Mouse (Mus musculus) heart, embryonic 15.5 days (tissue): ENCODE results near the gene Smpd2. TPM values are rescaled to one million over a fixed set of nuclear protein-coding genes. Genes with fewer than 3 reads are reported as not detected.

Experiments
- ATAC-seq: fragments of 200-750 bp; cut with Nextera tagmentation; replicated peaks from 2 replicates; pipeline ENCODE4 v1.8.0; 2017; ENCODE audit warnings: low read depth, moderate TSS enrichment; ENCODE audit not compliant: insufficient number of reproducible peaks, insufficient read depth, low FRiP score
- H3K27ac ChIP-seq: fragments of 300-500 bp; sonication (generic); 2 replicates; pipeline ENCODE4 v1.5.1; 2015; ENCODE audit warnings: mild to moderate bottlenecking, inconsistent platforms
- H3K27me3 ChIP-seq: fragments of 300-500 bp; sonication (generic); 2 replicates; pipeline ENCODE4 v1.6.1; 2015; ENCODE audit warnings: inconsistent platforms
- H3K36me3 ChIP-seq: fragments of 300-500 bp; sonication (generic); 2 replicates; pipeline ENCODE4 v1.6.1; 2015; ENCODE audit warnings: mild to moderate bottlenecking, inconsistent platforms
- H3K4me1 ChIP-seq: fragments of 300-500 bp; sonication (generic); replicated peaks from 2 replicates; pipeline ENCODE4 v1.6.1; 2015; ENCODE audit warnings: inconsistent platforms
- H3K4me2 ChIP-seq: fragments of 300-500 bp; sonication (generic); 2 replicates; pipeline ENCODE4 v1.6.1; 2015; ENCODE audit warnings: inconsistent platforms, mild to moderate bottlenecking, moderate library complexity
- H3K4me3 ChIP-seq: fragments of 300-500 bp; sonication (generic); 2 replicates; pipeline ENCODE4 v1.5.1; 2015; ENCODE audit warnings: mild to moderate bottlenecking, inconsistent platforms
- H3K9ac ChIP-seq: fragments of 300-500 bp; sonication (generic); 2 replicates; pipeline ENCODE4 v1.6.1; 2015; ENCODE audit warnings: mild to moderate bottlenecking, inconsistent platforms
- H3K9me3 ChIP-seq: fragments of 300-500 bp; sonication (generic); replicated peaks from 2 replicates; pipeline ENCODE4 v1.6.1; 2016; ENCODE audit warnings: inconsistent platforms
- WGBS: fragments of 180-500 bp; shearing (Covaris S2); methylation state at CpG from one replicate; pipeline ENCODE4 v1.1.7; 2015; ENCODE audit warnings: mixed read lengths; 5-methylcytosine and 5-hydroxymethylcytosine counted together
- polyA plus RNA-seq: library from polyadenylated mRNA; unstranded; fragments of >200 nt; fragmentation: Nextera tagmentation; extraction: Ambion mirVana; gene quantifications from 2 replicates; pipeline ENCODE4 v1.2.1, GENCODE M21; 2015

Smpd2 gene
- polyA plus RNA-seq, 1 experiment from 2014 or later = 50.5 TPM

DNA sequence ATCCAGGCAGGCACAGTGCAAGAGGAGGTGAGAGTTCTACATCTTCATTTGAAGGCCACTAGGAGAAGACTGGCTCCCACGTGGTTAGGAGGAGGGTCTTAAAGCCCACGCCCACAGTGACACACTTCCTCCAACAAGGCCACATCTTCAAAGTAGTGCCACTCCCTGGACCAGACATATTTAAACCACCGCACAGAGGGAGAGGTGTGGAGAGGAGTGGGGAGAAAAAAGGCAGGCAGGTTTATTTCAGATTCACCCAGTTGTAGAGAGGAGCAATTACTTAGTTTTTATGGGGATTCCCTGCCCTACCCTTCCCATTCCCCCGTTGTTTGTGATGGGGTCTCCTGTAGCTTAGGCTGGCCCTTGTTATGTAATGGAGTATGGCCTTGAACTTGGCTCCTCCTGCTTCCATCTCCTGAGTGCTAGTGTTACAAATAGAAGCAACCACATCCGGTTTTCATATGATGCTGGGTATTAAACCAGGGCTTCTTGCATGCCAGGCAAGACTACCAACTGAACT lies 17.1 kb downstream of the Smpd2 start:
- Histone ChIP-seq H3K4me2 (no peak overlapping the region), H3K36me3 (no peaks in the 10 kb centered on the region), H3K27ac (peak overlapping the region; percentile 87), H3K4me3 (no peak overlapping the region), H3K27me3 (no peaks in the 10 kb centered on the region), H3K4me1 (peaks cover 41% of the 10 kb centered on the region), H3K9me3 (no peaks in the 10 kb centered on the region), H3K9ac (no peak overlapping the region)
- no peak for ATAC-seq
- WGBS = 76% methylated on average over 5 of the region's 5 CpGs

DNA sequence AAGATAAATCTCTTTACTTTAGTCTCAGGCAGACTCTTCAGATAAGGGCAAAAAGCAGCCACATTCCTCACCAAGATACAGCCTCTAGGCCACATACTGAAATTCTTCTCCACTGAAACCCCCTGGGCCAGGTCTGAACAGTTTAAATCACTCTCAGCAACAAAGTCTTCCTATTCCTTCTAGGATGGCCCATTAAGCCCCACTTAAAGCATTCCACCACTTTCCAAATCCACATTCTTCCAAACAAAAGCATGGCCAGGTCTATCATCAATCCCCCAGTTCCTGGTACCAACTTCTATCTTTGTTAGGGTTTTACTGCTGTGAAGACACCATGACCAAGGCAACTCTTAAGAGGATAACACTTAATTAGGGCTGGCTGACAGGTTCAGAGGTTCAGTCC lies 17.6 kb downstream of the Smpd2 start:
- no peak overlapping the region for H3K27ac ChIP-seq
- peaks cover 36% of the 10 kb centered on the region for H3K4me1 ChIP-seq
- H3K9ac ChIP-seq = no peak overlapping the region
- no peak overlapping the region for H3K4me3 ChIP-seq
- no peaks in the 10 kb centered on the region for H3K9me3 ChIP-seq
- no peak overlapping the region for H3K4me2 ChIP-seq
- no peaks in the 10 kb centered on the region for H3K27me3 ChIP-seq
- ATAC-seq = no peak
- H3K36me3 ChIP-seq = no peaks in the 10 kb centered on the region

DNA sequence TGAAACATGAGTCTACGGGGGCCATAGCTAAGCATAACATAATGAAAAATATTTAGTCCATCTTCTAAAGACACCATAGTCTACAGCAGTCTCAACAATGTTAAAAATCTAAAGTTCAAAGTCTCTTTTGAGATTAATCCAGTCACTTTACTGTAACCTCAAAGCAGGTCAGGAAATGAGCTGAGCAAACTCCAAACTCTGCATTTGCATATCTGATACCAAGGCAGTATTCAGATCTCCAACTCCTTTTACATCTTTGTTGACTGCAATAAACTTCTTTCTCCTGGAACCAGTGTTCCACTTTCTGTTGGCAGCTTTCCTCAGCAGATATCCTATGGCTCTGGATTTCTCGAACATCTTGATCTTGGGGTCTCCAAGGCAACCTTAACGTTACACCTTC lies 19.5 kb downstream of the Smpd2 start:
- Histone ChIP-seq H3K9me3 (no peaks in the 10 kb centered on the region), H3K9ac (no peak overlapping the region), H3K27me3 (no peaks in the 10 kb centered on the region), H3K36me3 (peaks cover 2% of the 10 kb centered on the region; the same call in 1 of the 2 replicates), H3K4me2 (no peak overlapping the region), H3K27ac (no peak overlapping the region), H3K4me3 (no peak overlapping the region), H3K4me1 (peaks cover 25% of the 10 kb centered on the region)
- 78% methylated on average over 3 of the region's 3 CpGs for WGBS
- ATAC-seq = no peak

DNA sequence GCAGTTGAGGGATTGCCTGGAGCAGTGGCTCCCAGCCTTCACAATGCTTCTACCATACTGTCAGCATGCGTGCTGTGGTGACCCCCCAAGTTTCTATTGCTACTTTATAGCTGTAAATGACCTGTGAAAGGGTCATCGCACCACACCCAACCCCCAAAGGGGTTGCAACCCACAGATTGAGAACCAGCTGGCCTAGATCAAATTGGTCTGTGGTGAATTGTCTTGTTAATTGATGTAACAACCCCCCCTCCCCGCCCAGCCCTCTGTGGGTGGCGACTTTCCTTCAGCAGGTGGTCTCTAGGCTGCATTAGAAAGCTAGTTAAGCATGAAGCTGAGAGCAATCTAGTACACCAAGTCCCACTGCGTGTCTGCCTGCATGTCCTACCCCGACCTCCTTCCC lies 22.8 kb downstream of the Smpd2 start:
- no peak overlapping the region for H3K27ac ChIP-seq
- H3K9ac ChIP-seq = no peak overlapping the region
- no peaks in the 10 kb centered on the region for H3K9me3 ChIP-seq
- WGBS = 70% methylated on average over 6 of the region's 6 CpGs
- ATAC-seq = no peak
- H3K4me1 ChIP-seq = peaks cover under 1% of the 10 kb centered on the region
- H3K4me3 ChIP-seq = no peak overlapping the region
- no peak overlapping the region for H3K4me2 ChIP-seq
- no peaks in the 10 kb centered on the region for H3K27me3 ChIP-seq
- H3K36me3 ChIP-seq = peaks cover 23% of the 10 kb centered on the region

DNA sequence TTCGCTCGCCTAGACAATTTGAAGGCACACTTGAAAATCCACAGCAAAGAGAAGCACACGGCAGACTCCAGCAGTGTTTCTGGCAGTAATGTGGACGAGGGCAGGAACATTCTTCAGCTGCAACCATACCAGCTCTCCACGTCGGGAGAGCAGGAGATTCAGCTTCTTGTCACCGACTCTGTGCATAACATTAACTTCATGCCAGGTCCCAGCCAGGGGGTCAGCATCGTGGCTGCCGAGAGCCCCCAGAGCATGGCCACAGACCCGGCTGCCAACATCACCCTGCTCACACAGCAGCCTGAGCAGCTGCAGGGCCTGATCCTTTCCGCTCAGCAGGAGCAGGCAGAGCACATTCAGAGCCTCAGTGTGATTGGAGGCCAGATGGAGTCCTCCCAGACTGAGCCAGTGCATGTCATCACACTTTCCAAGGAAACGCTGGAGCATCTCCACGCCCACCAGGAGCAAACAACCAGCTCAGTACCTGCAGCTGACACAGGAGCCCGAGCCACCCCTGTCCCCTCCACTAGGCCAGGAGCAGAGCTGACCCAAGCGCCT lies 25.7 kb downstream of the Smpd2 start:
- Histone ChIP-seq H3K27me3 (no peaks in the 10 kb centered on the region), H3K4me1 (peaks cover 12% of the 10 kb centered on the region; the same call in 1 of the 2 replicates), H3K4me2 (no peak overlapping the region), H3K9ac (no peak overlapping the region), H3K27ac (no peak overlapping the region), H3K36me3 (peaks cover 25% of the 10 kb centered on the region), H3K9me3 (no peaks in the 10 kb centered on the region), H3K4me3 (no peak overlapping the region)
- 64% methylated on average over 15 of the region's 15 CpGs for WGBS
- ATAC-seq = no peak

DNA sequence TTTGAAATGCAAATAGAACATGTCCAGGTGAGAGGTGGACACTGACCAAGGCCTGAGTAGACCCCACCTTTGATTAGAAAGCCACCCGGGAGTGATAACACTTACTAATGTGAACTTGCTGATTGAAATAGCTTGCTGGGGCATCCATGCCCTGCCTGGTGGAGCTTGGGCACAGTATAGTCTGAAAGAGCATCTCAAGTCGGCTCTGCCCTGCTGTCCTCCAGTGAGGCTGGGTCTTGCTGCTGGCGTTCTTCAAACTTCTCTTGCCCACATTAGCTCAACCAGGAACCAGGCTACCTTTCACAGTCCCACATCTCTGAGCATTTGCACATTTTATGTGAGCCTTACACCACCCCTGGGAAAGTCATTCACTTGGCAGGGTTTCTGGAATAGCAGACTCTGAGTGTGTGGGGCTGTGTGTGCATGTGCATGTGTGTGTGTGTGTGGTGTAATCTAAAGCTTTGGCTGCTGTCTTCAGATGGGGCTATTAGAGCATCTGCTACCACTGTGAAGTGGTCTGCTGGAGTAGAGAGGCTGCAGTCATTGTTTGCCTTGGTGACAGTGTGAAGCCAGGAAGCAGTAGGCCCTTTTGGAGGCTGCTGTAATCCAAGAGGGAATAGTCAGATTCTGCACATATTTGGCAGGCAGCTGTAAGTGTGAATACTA lies 29.0 kb downstream of the Smpd2 start:
- Histone ChIP-seq H3K4me2 (no peak overlapping the region), H3K27ac (no peak overlapping the region), H3K36me3 (peaks cover 29% of the 10 kb centered on the region), H3K4me1 (peaks cover 18% of the 10 kb centered on the region), H3K9me3 (no peaks in the 10 kb centered on the region), H3K27me3 (no peaks in the 10 kb centered on the region), H3K4me3 (no peak overlapping the region), H3K9ac (no peak overlapping the region)
- no peak for ATAC-seq
- WGBS = 84% methylated on average over 3 of the region's 3 CpGs

DNA sequence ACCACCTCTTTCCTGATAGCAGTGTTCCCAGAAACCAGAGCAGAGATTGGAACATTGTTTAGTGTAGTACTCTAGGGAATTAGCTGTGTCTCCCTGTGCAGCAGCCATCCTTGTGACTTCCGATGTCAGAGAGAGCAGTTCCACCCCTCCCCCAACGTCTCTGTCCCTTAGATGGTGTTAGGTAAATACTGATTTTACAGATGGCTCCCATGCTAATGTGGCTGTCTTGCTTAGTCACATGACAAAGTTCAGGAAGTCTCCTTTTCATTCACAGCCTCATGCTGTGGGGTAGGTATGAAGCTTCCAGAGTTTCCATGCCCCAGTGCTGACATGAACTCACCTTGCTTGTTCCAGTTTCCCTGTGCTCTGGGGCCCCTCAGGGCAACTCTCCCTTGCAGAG lies 29.7 kb downstream of the Smpd2 start:
- WGBS = 12% methylated on average over 2 of the region's 2 CpGs
- no peak for ATAC-seq

DNA sequence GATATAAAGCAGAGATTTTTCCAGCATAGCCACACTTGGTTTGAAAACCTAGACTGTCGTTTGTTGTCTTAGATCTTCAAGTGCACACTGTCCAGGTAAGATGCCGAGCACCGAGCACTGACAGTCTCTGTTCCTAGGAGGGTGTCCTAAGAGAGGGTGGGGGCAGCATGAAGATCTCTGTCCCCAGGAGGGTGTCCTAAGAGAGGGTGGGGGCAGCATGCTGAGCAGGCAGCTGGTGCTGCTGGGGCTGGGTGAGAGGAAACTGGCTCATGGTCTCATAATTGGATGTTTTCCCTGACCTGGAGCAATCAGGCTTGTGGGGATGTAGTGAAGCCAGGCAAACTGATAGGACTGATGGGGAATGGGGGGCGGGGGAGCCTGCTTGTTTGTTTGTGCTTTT lies 30.2 kb downstream of the Smpd2 start:
- Histone ChIP-seq H3K4me1 (peaks cover 20% of the 10 kb centered on the region), H3K9ac (no peak overlapping the region), H3K27me3 (no peaks in the 10 kb centered on the region), H3K36me3 (peaks cover 28% of the 10 kb centered on the region), H3K4me3 (no peak overlapping the region), H3K4me2 (no peak overlapping the region), H3K27ac (no peak overlapping the region), H3K9me3 (no peaks in the 10 kb centered on the region)
- 71% methylated on average over 4 of the region's 4 CpGs for WGBS
- ATAC-seq = no peak

More for the DNA sequence above, 29.7 kb downstream of the Smpd2 start:
- no peaks in the 10 kb centered on the region for H3K27me3 ChIP-seq
- H3K4me1 ChIP-seq = peaks cover 20% of the 10 kb centered on the region
- H3K36me3 ChIP-seq = peaks cover 27% of the 10 kb centered on the region
- H3K9ac ChIP-seq = no peak overlapping the region
- no peak overlapping the region for H3K27ac ChIP-seq
- H3K4me3 ChIP-seq = no peak overlapping the region
- H3K4me2 ChIP-seq = no peak overlapping the region
- H3K9me3 ChIP-seq = no peaks in the 10 kb centered on the region

DNA sequence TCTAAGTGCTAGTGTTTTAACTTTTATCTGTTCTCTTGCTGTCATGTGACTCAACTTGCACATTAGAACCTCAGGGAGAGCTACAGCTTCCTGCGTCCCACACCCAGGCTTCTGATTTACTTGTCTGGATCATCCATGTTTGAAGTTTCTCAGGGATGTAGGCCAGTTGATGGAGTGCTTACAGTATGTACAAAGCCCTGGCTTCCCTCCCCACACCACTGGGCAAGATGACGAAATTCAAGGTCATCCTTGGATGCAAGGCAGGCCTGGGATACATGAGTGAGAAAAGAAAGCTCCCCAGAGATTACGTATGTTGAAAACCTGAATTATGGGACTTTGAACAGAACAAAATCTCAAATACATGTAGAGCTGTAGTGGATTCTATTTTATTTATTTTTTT lies 37.4 kb downstream of the Smpd2 start:
- WGBS = 85% methylated on average over 3 of the region's 3 CpGs
- H3K9ac ChIP-seq = no peak overlapping the region
- H3K4me2 ChIP-seq = no peak overlapping the region
- H3K4me3 ChIP-seq = no peak overlapping the region
- H3K27ac ChIP-seq = no peak overlapping the region
- H3K9me3 ChIP-seq = no peaks in the 10 kb centered on the region
- H3K36me3 ChIP-seq = peaks cover 19% of the 10 kb centered on the region; the same call in 1 of the 2 replicates
- ATAC-seq = no peak
- H3K4me1 ChIP-seq = peaks cover 26% of the 10 kb centered on the region
- H3K27me3 ChIP-seq = no peaks in the 10 kb centered on the region

DNA sequence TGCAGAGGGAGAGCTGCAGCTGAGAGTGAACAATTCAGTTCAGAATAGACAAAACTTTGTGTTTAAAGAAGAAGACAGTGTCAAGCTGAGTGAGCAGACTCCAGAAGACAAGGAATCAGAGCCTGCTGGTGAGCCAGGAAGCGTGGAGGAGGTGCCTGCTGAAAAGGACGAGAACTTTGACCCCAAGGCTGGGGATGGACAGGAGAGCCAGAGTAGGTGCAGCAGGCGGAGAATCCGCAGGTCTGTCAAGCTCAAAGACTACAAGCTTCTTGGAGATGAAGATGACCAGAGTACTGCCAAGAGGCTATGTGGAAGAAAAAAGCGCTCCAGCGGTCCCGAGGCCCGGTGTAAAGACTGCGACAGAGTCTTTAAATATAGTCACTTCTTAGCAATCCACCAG lies 38.5 kb downstream of the Smpd2 start:
- no peak overlapping the region for H3K27ac ChIP-seq
- WGBS = 93% methylated on average over 9 of the region's 9 CpGs
- H3K27me3 ChIP-seq = no peaks in the 10 kb centered on the region
- no peak overlapping the region for H3K4me3 ChIP-seq
- no peak overlapping the region for H3K4me2 ChIP-seq
- peaks cover 17% of the 10 kb centered on the region; the same call in 1 of the 2 replicates for H3K36me3 ChIP-seq
- H3K9ac ChIP-seq = no peak overlapping the region
- no peaks in the 10 kb centered on the region for H3K9me3 ChIP-seq
- ATAC-seq = no peak
- peaks cover 25% of the 10 kb centered on the region for H3K4me1 ChIP-seq

DNA sequence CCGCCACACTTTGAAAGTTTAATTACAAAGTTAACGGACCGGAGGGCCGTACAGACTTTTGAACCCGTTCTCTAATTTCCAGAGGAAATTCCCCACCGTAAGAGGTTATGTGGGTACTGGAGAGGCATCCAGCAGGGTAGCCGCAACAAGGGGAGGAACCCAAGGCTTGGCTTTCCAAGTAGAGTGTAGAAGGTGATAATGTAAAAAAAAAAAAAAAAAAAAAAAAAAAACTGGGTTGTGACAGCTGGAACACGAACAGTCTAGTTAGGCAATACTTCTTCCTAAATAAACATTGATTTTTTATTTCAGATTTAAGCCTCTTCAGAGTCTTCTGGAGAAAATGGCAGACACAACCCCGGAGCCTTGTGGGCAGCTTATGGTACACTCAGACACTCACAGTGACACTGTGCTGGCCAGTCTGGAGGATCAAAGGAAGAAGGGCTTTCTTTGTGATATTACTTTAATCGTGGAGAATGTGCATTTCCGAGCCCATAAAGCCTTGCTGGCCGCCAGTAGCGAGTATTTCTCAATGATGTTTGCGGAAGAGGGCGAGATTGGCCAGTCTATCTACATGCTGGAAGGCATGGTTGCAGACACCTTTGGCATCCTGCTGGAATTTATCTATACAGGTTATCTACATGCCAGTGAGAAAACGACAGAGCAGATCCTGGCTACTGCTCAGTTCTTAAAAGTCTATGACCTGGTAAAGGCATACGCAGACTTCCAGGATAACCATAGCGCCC lies 39.2 kb downstream of the Smpd2 start:
- ATAC-seq = no peak
- peak overlapping the region; percentile 73 for H3K27ac ChIP-seq
- WGBS = 53% methylated on average over 18 of the region's 18 CpGs
- H3K4me1 ChIP-seq = peaks cover 19% of the 10 kb centered on the region
- peak overlapping the region; percentile 92 for H3K4me3 ChIP-seq
- H3K36me3 ChIP-seq = peaks cover 16% of the 10 kb centered on the region; the same call in 1 of the 2 replicates
- H3K9ac ChIP-seq = peak overlapping the region; percentile 92
- H3K27me3 ChIP-seq = no peaks in the 10 kb centered on the region
- no peaks in the 10 kb centered on the region for H3K9me3 ChIP-seq
- peak overlapping the region; percentile 82 for H3K4me2 ChIP-seq
